ENCODE assay signal across 9 mouse cellular contexts in the genomic region with DNA sequence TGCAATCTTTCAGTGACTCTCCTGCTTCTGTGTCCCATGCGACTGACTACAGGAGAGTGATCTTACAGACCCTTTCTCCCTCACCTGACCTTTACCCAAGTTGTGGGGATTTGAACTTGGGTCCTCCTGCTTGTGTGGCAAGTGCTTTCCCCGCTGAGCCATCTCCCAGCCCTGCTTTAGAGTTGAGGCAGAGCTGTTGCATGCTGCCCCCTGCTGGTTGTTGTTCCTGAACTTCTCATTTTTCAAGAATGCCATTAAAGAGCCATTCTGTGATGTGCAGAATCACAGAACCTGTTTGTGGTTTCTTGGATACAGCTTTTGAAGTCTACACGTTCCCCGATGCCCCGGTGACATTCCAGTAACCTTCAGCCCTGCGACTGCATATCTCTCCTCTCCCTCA.
DNase-seq lines count a peak whose midpoint lies in the region; ATAC-seq and TF ChIP-seq lines count a peak whose summit lies in the region.
"Had no signal": no experiment of that assay in that cellular context is flagged by ENCODE, and none has a peak within 500 bp of the region (broad histone marks: within the 10 kb centered on the region; RNA-seq: fewer than 3 reads in every experiment).

No protein-coding gene starts in this region.

- no peak overlapping the region for H3K4me2 ChIP-seq in hindbrain, embryonic 11.5 days (replicated peaks; ENCODE audit: low read depth, low read length)
- no peak overlapping the region for H3K4me2 ChIP-seq in hindbrain, embryonic 13.5 days
- H3K4me2 ChIP-seq in liver, embryonic 13.5 days = no peak overlapping the region
- H3K4me2 ChIP-seq: midbrain, embryonic 12.5 days had no signal

- TF ChIP-seq POLR2A in cortical plate, adult 2 months (IDR thresholded peaks at IDR 0.05; ENCODE audit: extremely low read depth, insufficient read depth, low read length) = no peak

- no peaks in the 10 kb centered on the region for H3K27me3 ChIP-seq in hindbrain, embryonic 11.5 days (ENCODE audit: control insufficient read depth, insufficient read depth, low read length)
- no peaks in the 10 kb centered on the region for H3K27me3 ChIP-seq in hindbrain, embryonic 13.5 days
- H3K27me3 ChIP-seq in E14TG2a.4 (ENCODE audit: insufficient read depth, low read length) = no peaks in the 10 kb centered on the region
- H3K27me3 ChIP-seq in liver, embryonic 13.5 days = no peaks in the 10 kb centered on the region
- H3K27me3 ChIP-seq: midbrain, embryonic 12.5 days had no signal

- peak; percentile 64 for DNase-seq in hindbrain, embryonic 11.5 days (ENCODE audit: low spot score)
- DNase-seq in 3T3-L1 (ENCODE audit: low read depth, low spot score) = peak; percentile 68
- peak; percentile 14 for DNase-seq in liver, embryonic 13.5 days
- peak; percentile 66 for DNase-seq in thymus, postnatal 0 days (ENCODE audit: low spot score)

- H3K27ac ChIP-seq in hindbrain, embryonic 11.5 days (ENCODE audit: low read depth, low read length) = no peak overlapping the region
- H3K27ac ChIP-seq in hindbrain, embryonic 13.5 days = no peak overlapping the region
- H3K27ac ChIP-seq in cortical plate, adult 2 months (ENCODE audit: insufficient read depth, low read length) = no peak overlapping the region
- no peak overlapping the region for H3K27ac ChIP-seq in liver, embryonic 13.5 days
- H3K27ac ChIP-seq: midbrain, embryonic 12.5 days had no signal

- H3K9ac ChIP-seq in hindbrain, embryonic 11.5 days (ENCODE audit: low read depth, low read length) = no peak overlapping the region
- H3K9ac ChIP-seq in hindbrain, embryonic 13.5 days = no peak overlapping the region
- H3K9ac ChIP-seq in liver, embryonic 13.5 days = no peak overlapping the region
- H3K9ac ChIP-seq: midbrain, embryonic 12.5 days had no signal

- no peak overlapping the region for H3K4me3 ChIP-seq in hindbrain, embryonic 11.5 days (ENCODE audit: low read depth, low read length)
- no peak overlapping the region for H3K4me3 ChIP-seq in hindbrain, embryonic 13.5 days
- H3K4me3 ChIP-seq in E14TG2a.4 (replicated peaks; ENCODE audit: low read length) = no peak overlapping the region
- no peak overlapping the region for H3K4me3 ChIP-seq in cortical plate, adult 2 months (ENCODE audit: insufficient read depth, low read length)
- no peak overlapping the region for H3K4me3 ChIP-seq in liver, embryonic 13.5 days (replicated peaks)
- H3K4me3 ChIP-seq: midbrain, embryonic 12.5 days had no signal

- H3K4me1 ChIP-seq in hindbrain, embryonic 11.5 days (replicated peaks; ENCODE audit: control insufficient read depth, insufficient read depth, low read length) = no peaks in the 10 kb centered on the region
- 0 out of 2 replicates have a peak, but pooled peaks cover 3% of the 10 kb centered on the region for H3K4me1 ChIP-seq in hindbrain, embryonic 13.5 days (replicated peaks)
- peaks cover 9% of the 10 kb centered on the region for H3K4me1 ChIP-seq in E14TG2a.4 (replicated peaks; ENCODE audit: low read depth, low read length)
- no peaks in the 10 kb centered on the region for H3K4me1 ChIP-seq in cortical plate, adult 2 months (ENCODE audit: control insufficient read depth, insufficient read depth, low read length)
- no peaks in the 10 kb centered on the region for H3K4me1 ChIP-seq in liver, embryonic 13.5 days (replicated peaks)

- TF ChIP-seq CTCF in E14TG2a.4 (conservative IDR thresholded peaks at IDR 0.05; ENCODE audit: low read length) = peak; percentile 48
- peak; percentile 60 for TF ChIP-seq CTCF in cortical plate, adult 2 months (IDR thresholded peaks at IDR 0.05; ENCODE audit: extremely low read depth, insufficient read depth, low read length)

- no peak for ATAC-seq in hindbrain, embryonic 11.5 days (ENCODE audit: low FRiP score)
- ATAC-seq in hindbrain, embryonic 13.5 days (ENCODE audit: low FRiP score) = no peak
- no peak for ATAC-seq in liver, embryonic 13.5 days (ENCODE audit: low read depth)
- no peak for ATAC-seq in monocyte, adult 5-6 weeks (replicated peaks; ENCODE audit: insufficient number of reproducible peaks, low FRiP score, low TSS enrichment, poor library complexity, severe bottlenecking)

- H3K36me3 ChIP-seq in hindbrain, embryonic 11.5 days (ENCODE audit: control insufficient read depth, insufficient read depth, low read length) = no peaks in the 10 kb centered on the region
- H3K36me3 ChIP-seq in hindbrain, embryonic 13.5 days = no peaks in the 10 kb centered on the region
- H3K36me3 ChIP-seq in E14TG2a.4 (ENCODE audit: insufficient read depth, low read length) = no peaks in the 10 kb centered on the region
- no peaks in the 10 kb centered on the region for H3K36me3 ChIP-seq in liver, embryonic 13.5 days
- H3K36me3 ChIP-seq: midbrain, embryonic 12.5 days had no signal

- no peaks in the 10 kb centered on the region for H3K9me3 ChIP-seq in hindbrain, embryonic 11.5 days (ENCODE audit: control insufficient read depth, low read length)
- H3K9me3 ChIP-seq in hindbrain, embryonic 13.5 days = 0 out of 2 replicates have a peak, but pooled peaks cover 2% of the 10 kb centered on the region
- H3K9me3 ChIP-seq in E14TG2a.4 (ENCODE audit: low read length) = no peaks in the 10 kb centered on the region
- no peaks in the 10 kb centered on the region for H3K9me3 ChIP-seq in liver, embryonic 13.5 days (replicated peaks)
- H3K9me3 ChIP-seq: midbrain, embryonic 12.5 days had no signal

- WGBS in hindbrain, embryonic 11.5 days = 59% methylated on average over 6 of the region's 6 CpGs
- WGBS in hindbrain, embryonic 13.5 days = 64% methylated on average over 6 of the region's 6 CpGs
- 45% methylated on average over 6 of the region's 6 CpGs for WGBS in liver, embryonic 13.5 days (ENCODE audit: insufficient replicate concordance)

Comparison
In these comparisons a context has a peak if more than half of its experiments do, and no peak if none do; other contexts are left out.
1. DNase-seq: peak in every context shown above with its lines; median percentile 68 in 3T3-L1; 66 in thymus, postnatal 0 days; 64 in hindbrain, embryonic 11.5 days; 14 in liver, embryonic 13.5 days.